Mouse (Mus musculus) limb, embryonic 11.5 days (tissue): Measurements from ENCODE around the gene 2900026A02Rik. TPM values are rescaled to one million over a fixed set of nuclear protein-coding genes. Genes with fewer than 3 reads are reported as not detected.

Source experiments
- ATAC-seq: fragments of 200-750 bp; cut with Nextera tagmentation; 2 replicates; pipeline ENCODE4 v1.8.0; 2017; ENCODE audit warnings: low read depth; ENCODE audit not compliant: insufficient number of reproducible peaks, low FRiP score, low TSS enrichment
- DNase-seq: peaks from one replicate; pipeline ENCODE4 v3.0.0-alpha.2; 2015; ENCODE audit warnings: low spot score
- H3K27ac ChIP-seq: fragments of 300-500 bp; sonication (generic); replicated peaks from 2 replicates; pipeline ENCODE4 v1.5.1; 2014; ENCODE audit warnings: low read depth, mild to moderate bottlenecking, low read length
- H3K27me3 ChIP-seq: fragments of 300-500 bp; sonication (generic); 2 replicates; pipeline ENCODE4 v1.6.1; 2014; ENCODE audit warnings: mild to moderate bottlenecking, low read length, mixed read lengths; ENCODE audit not compliant: control insufficient read depth, insufficient read depth
- H3K36me3 ChIP-seq: fragments of 300-500 bp; sonication (generic); 2 replicates; pipeline ENCODE4 v1.6.1; 2014; ENCODE audit warnings: mild to moderate bottlenecking, low read length, moderate library complexity, mixed read lengths; ENCODE audit not compliant: control insufficient read depth, insufficient read depth
- H3K4me1 ChIP-seq: fragments of 300-500 bp; sonication (generic); 2 replicates; pipeline ENCODE4 v1.6.1; 2014; ENCODE audit warnings: low read length, mixed read lengths; ENCODE audit not compliant: control insufficient read depth, insufficient read depth
- H3K4me2 ChIP-seq: fragments of 300-500 bp; sonication (generic); 2 replicates; pipeline ENCODE4 v1.6.1; 2014; ENCODE audit warnings: low read depth, mild to moderate bottlenecking, moderate library complexity; ENCODE audit not compliant: severe bottlenecking
- H3K4me3 ChIP-seq: fragments of 300-500 bp; sonication (generic); 2 replicates; pipeline ENCODE4 v1.5.1; 2014; ENCODE audit warnings: low read depth, low read length
- H3K9ac ChIP-seq: fragments of 300-500 bp; sonication (generic); 2 replicates; pipeline ENCODE4 v1.6.1; 2014; ENCODE audit warnings: mild to moderate bottlenecking, low read length
- H3K9me3 ChIP-seq: fragments of 300-500 bp; sonication (generic); 2 replicates; pipeline ENCODE4 v1.6.1; 2016; ENCODE audit warnings: low read length; ENCODE audit not compliant: control insufficient read depth
- WGBS: fragments of 180-500 bp; shearing (Covaris S2); extraction: QIAGEN DNeasy Blood & Tissue Kit; methylation state at CpG from one replicate; pipeline ENCODE4 v1.1.7; 2014; 5-methylcytosine and 5-hydroxymethylcytosine counted together
- polyA plus RNA-seq: library from polyadenylated mRNA; unstranded; fragments of >200 nt; fragmentation: Nextera tagmentation; extraction: Ambion mirVana; gene quantifications from 2 replicates; pipeline ENCODE4 v1.2.1, GENCODE M21; 2014

2900026A02Rik gene
- polyA plus RNA-seq, 1 experiment from 2014 or later, result 1.3 TPM

DNA sequence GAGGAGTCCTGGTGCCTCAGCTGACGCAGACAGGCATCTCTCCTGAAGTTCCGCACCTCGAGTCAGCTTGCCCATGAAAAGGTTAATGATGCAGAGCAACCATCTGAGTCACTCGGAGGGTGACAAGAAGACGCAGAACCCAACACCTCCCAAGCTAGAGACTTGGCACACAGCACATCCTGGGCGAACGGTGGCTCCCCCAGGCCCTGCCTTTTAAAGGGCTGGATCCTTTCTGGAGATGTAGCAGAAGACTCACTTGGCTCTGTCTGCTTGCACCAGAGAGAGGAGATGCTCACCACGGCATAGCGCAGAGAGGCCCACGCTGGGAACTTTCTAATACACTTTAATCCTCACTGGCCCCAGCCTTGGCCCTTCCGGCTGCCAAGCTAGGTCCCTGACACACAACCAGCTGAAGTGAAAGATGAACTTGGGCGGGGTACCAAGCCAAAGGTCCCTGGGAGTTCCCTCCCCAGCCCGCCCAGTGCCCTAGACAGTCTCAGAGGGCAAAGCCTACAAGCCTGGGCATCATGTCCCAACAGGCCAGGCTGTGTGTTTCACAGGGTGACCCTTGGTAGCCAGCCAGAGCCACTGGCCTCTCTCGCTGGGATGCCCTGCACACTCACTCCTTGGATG is 4.6 kb downstream of the 2900026A02Rik start:
- Histone ChIP-seq H3K36me3 (no peaks in the 10 kb centered on the region), H3K9ac (no peak overlapping the region), H3K9me3 (no peaks in the 10 kb centered on the region), H3K27me3 (peaks cover 9% of the 10 kb centered on the region), H3K27ac (no peak overlapping the region), H3K4me1 (0 out of 2 replicates have a peak, but pooled peaks cover 3% of the 10 kb centered on the region), H3K4me3 (no peak overlapping the region), H3K4me2 (no peak overlapping the region)
- WGBS, result 75% methylated on average over 14 of the region's 14 CpGs
- DNase-seq (no peak), ATAC-seq (no peak)

DNA sequence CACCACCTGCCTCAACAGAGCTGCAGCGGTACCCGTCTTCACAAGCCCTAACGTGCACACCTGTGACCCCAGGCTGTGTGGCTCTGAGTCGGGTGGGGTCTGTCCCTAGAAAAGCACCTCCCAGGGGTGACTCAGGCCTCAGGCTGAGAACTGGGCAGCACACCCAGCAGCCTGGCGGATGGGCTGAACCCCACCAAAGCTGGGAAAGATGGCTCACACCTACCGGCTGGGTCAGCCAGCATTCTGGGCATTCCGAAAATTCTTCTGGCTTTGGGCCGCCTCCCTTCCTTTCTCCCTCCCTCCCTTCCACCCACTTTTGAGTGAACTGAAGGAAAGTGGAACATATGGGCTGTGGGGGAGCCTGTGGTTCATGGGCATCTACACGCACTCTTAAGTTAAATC is 5.4 kb downstream of the 2900026A02Rik start:
- WGBS, result 75% methylated on average over 9 of the region's 9 CpGs
- ATAC-seq (no peak), DNase-seq (no peak)
- Histone ChIP-seq H3K4me1 (0 out of 2 replicates have a peak, but pooled peaks cover under 1% of the 10 kb centered on the region), H3K27ac (no peak overlapping the region), H3K27me3 (peaks cover 2% of the 10 kb centered on the region), H3K36me3 (no peaks in the 10 kb centered on the region), H3K9ac (no peak overlapping the region), H3K9me3 (no peaks in the 10 kb centered on the region), H3K4me3 (no peak overlapping the region), H3K4me2 (no peak overlapping the region)

GRCm38 (mm10) chr5:113214455-113214854 is 6.6 kb downstream of the 2900026A02Rik start:
- no peak overlapping the region for H3K27ac ChIP-seq
- ATAC-seq (no peak), DNase-seq (no peak)
- H3K4me2 ChIP-seq, result no peak overlapping the region
- WGBS, result 80% methylated on average over 11 of the region's 11 CpGs
- no peak overlapping the region for H3K4me3 ChIP-seq
- no peak overlapping the region for H3K9ac ChIP-seq
- H3K36me3 ChIP-seq, result no peaks in the 10 kb centered on the region
- no peaks in the 10 kb centered on the region for H3K9me3 ChIP-seq
- H3K4me1 ChIP-seq, result no peaks in the 10 kb centered on the region
- no peaks in the 10 kb centered on the region for H3K27me3 ChIP-seq

DNA sequence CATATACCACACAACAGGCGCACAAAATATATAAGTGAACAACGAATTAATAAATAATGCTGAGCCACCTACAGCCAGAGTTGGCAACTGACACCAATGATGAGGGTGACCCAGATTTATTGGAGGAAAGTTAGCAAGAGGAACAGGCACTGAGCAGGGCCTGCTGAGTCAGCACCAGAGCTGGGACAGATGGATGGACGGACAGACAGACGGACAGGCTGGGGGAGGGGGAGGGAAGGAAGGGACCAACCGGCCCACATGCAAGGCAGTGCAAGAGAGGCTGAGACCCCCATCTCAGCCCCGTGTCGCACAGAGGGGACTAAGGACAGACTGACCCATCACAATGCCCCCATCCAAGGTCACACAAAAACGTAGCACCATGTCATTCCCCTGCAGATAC is 7.0 kb downstream of the 2900026A02Rik start:
- 94% methylated on average over 8 of the region's 8 CpGs for WGBS
- no peak overlapping the region for H3K27ac ChIP-seq

DNA sequence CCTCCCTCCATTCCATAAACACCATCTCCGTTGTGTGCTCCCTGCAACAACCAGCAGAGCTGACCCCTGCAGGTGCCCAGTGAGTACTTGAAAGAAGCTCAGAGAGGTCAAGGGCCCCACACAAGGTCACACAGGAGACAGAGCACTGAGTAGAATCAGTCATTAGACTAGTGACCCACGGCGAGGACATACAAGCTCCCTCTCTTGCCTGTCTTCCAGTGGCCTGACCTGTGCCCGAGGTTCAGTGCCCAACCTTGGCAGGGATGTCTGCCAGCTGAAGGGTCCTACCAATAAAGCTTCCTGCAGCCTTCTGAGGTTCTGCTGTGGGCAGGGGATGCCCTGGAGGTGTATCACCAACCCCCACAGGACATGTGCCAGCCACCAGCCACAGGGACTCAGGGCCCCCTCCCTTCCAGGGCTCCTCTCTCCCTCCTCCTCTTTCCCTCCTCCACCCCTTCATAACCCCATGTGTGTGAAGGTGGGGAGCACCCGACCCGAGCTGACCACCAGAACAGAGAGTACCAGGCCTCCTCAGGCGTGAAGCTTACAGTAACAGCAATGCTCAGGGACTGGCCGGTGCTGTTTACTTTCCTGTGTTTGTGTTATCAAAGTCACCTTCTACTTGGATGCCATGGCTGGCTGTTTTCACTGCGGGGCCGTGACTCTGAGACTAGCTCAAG is 8.7 kb downstream of the 2900026A02Rik start:
- ATAC-seq (no peak), DNase-seq (no peak)
- 83% methylated on average over 10 of the region's 10 CpGs for WGBS
- Histone ChIP-seq H3K4me2 (no peak overlapping the region), H3K27me3 (no peaks in the 10 kb centered on the region), H3K4me1 (no peaks in the 10 kb centered on the region), H3K4me3 (no peak overlapping the region), H3K36me3 (no peaks in the 10 kb centered on the region), H3K27ac (no peak overlapping the region), H3K9ac (no peak overlapping the region), H3K9me3 (no peaks in the 10 kb centered on the region)

More for the DNA sequence above, 7.0 kb downstream of the 2900026A02Rik start:
- ATAC-seq (no peak), DNase-seq (no peak)
- Histone ChIP-seq H3K4me1 (no peaks in the 10 kb centered on the region), H3K4me2 (no peak overlapping the region), H3K9me3 (no peaks in the 10 kb centered on the region), H3K9ac (no peak overlapping the region), H3K27me3 (no peaks in the 10 kb centered on the region), H3K4me3 (no peak overlapping the region), H3K36me3 (no peaks in the 10 kb centered on the region)

GRCm38 (mm10) chr5:113210314-113210713 is 10.7 kb downstream of the 2900026A02Rik start:
- Histone ChIP-seq H3K27ac (no peak overlapping the region; the same call in 1 of the 2 replicates), H3K9ac (no peak overlapping the region), H3K9me3 (no peaks in the 10 kb centered on the region), H3K4me1 (no peaks in the 10 kb centered on the region), H3K4me3 (no peak overlapping the region), H3K4me2 (no peak overlapping the region), H3K36me3 (no peaks in the 10 kb centered on the region), H3K27me3 (no peaks in the 10 kb centered on the region)
- 77% methylated on average over 6 of the region's 6 CpGs for WGBS
- ATAC-seq (no peak), DNase-seq (no peak)

- no peak overlapping the region for H3K4me3 ChIP-seq
- H3K4me2 ChIP-seq, result no peak overlapping the region
- ATAC-seq (no peak), DNase-seq (no peak)
- WGBS, result 80% methylated on average over 13 of the region's 13 CpGs
- H3K9ac ChIP-seq, result no peak overlapping the region
- no peak overlapping the region for H3K27ac ChIP-seq
- H3K4me1 ChIP-seq, result no peaks in the 10 kb centered on the region
- no peaks in the 10 kb centered on the region for H3K9me3 ChIP-seq
- no peaks in the 10 kb centered on the region for H3K36me3 ChIP-seq
- H3K27me3 ChIP-seq, result no peaks in the 10 kb centered on the region
These were observed 11.1 kb downstream of the 2900026A02Rik start for GRCm38 (mm10) chr5:113209898-113210297.

GRCm38 (mm10) chr5:113209401-113209750 is 11.7 kb downstream of the 2900026A02Rik start:
- Histone ChIP-seq H3K27me3 (no peaks in the 10 kb centered on the region), H3K9me3 (no peaks in the 10 kb centered on the region), H3K27ac (peak overlapping the region; percentile 21; the same call in 1 of the 2 replicates), H3K9ac (no peak overlapping the region), H3K4me3 (no peak overlapping the region), H3K4me1 (no peaks in the 10 kb centered on the region), H3K4me2 (no peak overlapping the region), H3K36me3 (no peaks in the 10 kb centered on the region)
- ATAC-seq (peak; percentile 40; the same call in 1 of the 2 replicates), DNase-seq (no peak)
- 52% methylated on average over 11 of the region's 11 CpGs for WGBS
